Mouse (Mus musculus) urinary bladder, postnatal 36 days (tissue): ENCODE results near the gene Exosc2.

Source experiments
- DNase-seq, 2 experiments: peaks; one replicate each; pipeline ENCODE4 v3.0.0; 2022; ENCODE audit warnings: low spot score in 2 of 2, mixed read lengths in 1 of 2

Gene Exosc2

DNA sequence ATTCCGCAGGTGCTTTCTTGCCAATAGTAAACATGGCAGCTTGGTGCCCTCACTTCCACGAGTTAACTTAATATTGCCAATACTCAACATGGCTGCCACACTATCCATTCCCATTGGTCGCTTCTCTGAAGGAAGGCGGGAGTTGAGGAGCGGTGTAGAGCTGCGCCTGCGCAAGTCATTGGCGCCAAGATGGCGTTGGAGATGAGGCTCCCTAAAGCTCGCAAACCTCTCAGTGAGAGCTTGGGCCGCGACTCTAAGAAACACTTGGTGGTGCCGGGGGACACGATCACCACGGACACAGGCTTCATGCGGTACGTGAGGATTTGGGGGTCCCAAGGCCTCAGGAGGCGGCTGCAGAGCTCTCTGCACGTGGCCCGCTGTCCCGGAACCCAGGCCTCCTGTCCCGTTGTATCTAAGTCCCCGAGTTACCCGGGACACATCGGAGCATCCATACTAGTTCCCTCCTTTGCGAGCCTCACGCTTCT, at the start of gene Exosc2:
Exosc2 (plus strand) TSS at position 165 of the 485 bp plus-strand sequence.
- peak; percentile 84 to 90 for DNase-seq

DNA sequence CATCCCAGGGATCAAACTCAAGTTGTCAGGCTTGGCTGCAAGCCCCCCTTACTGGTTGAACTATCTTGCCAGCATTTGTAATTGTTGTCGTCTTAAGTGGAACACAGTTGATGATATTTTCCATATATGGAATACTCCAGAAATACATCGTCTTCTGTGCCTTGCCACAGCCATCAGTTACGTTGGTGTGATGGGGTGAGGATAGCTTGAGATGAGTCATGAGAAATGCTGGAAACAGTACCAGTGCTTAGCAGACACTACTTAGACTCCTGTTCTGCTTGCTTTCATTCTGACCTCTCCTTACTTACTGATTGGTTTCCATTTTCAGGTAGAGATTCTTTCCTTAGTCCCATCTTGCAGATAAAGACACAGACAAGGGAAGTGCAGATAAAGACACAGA, 37.0 kb upstream of the Exosc2 start:
- no peak for DNase-seq

DNA sequence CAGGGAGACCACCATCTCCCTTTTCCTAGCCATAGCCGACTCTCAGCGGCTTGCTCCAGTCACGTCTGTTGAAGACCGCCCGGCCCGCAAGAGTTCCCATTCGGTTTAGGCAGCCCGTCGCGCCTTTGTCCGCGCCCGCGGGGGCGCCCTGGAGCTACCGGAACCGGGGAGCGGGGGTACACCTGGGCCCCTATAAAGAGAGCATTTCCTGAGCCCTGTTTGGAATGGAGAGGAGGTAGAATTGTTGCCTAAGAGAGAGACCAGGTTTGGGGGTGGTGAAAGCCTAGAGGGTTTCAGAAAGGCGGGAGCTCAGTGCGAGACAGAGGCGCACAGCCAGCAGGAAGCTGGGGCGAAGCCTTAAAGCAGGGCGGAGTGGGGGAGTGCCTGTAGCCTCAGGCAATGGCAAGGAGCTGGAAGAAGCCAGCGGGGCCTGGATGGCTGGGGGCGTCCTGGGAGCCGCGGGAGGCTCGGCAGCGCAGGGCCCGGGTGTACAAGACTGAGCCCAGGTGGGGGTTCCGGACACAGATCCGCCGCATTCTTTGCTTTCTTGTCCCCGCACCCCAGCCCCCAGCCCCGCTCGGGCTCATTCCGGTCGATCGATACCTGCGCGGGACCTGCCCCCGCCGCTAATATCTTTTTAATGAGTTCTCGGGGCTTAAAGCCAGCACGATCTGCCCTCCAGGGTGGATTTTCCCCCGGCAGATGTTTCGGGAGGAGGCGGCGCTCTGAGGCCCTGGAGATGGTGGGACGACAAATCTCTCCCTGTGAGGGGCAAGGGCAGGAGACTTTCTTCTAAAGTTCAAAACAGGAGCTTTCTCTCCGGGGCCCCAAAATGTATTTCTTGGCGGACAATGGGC, 35.0 kb upstream of the Exosc2 start:
- no peak for DNase-seq

- no peak for DNase-seq
Measured at GRCm38 (mm10) chr2:31636138-31636741, 34.3 kb upstream of the Exosc2 start.

DNA sequence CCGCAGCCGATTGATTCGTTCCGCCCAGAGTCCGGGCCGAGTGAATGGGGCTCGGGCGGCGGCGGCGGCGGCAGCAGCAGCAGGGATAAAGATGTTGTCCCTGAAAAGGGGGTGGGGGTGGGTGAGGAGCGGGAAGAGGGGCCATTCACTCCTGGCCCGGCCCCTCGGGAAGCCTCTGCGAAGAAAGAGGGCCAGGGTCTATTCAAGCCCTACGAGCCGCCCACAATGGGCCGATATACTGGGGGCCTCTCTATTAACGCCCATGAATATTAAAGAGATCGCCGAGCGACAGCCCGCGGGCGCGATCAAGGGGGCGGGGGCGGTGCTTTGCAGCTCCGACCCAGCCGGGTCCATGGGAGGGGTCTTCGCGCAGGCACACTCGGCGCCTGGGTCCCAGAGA, 33.8 kb upstream of the Exosc2 start:
- no peak for DNase-seq

DNA sequence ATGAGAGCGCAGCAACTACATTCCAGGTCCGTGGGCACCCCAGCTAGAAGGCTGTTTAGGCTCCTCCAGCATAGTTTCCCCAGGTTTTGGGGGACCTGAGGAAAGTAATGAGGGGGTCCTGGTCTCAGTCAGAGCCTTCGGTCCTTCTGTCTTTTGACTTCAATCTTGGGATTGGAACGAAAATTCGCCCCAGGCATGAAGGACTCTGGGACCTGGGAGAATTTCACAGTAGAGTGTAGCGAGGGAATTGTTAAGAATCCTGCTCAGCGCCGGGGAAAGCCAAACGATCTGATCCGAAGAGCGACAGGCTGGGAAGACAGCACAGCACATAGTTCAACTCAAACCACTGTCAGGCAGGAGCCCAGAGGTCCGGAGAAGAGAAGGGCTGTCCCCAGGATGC, 33.2 kb upstream of the Exosc2 start:
- no peak for DNase-seq

DNA sequence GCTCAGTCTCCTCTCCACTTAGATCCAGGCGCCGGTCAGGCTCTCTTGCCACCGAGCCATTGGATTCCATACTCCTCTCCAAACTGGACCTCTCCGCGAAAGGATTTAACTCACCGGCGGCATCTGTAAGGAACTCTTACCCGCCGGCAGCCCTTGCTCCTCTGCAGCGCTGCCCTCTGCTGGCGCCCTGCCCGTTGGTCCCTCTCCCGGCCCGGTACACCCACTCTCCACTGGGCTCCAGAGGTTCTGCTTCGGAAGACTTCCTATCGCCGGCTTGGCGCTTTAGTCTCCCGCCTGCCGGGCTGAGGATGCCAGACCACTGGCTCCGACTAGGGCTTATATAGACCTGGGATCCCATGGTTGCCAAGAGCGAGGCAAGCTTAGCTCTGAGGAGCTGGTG, 32.7 kb upstream of the Exosc2 start:
- peak in 1 of 2 experiments; percentile 31 for DNase-seq

GRCm38 (mm10) chr2:31638581-31639465, 31.7 kb upstream of the Exosc2 start:
- no peak for DNase-seq

GRCm38 (mm10) chr2:31639466-31639760, 31.1 kb upstream of the Exosc2 start:
- DNase-seq = no peak

- no peak for DNase-seq
Measured at GRCm38 (mm10) chr2:31639901-31640608, 30.5 kb upstream of the Exosc2 start, which contains the start of gene Prdm12. Gene Prdm12 (plus strand): TSS chr2:31640037.

- no peak for DNase-seq
Measured at GRCm38 (mm10) chr2:31640609-31641507, 29.7 kb upstream of the Exosc2 start.

- DNase-seq = no peak
Measured at GRCm38 (mm10) chr2:31641508-31641830, 29.0 kb upstream of the Exosc2 start.

- DNase-seq = no peak
Measured at GRCm38 (mm10) chr2:31641929-31642328, 28.6 kb upstream of the Exosc2 start.

DNA sequence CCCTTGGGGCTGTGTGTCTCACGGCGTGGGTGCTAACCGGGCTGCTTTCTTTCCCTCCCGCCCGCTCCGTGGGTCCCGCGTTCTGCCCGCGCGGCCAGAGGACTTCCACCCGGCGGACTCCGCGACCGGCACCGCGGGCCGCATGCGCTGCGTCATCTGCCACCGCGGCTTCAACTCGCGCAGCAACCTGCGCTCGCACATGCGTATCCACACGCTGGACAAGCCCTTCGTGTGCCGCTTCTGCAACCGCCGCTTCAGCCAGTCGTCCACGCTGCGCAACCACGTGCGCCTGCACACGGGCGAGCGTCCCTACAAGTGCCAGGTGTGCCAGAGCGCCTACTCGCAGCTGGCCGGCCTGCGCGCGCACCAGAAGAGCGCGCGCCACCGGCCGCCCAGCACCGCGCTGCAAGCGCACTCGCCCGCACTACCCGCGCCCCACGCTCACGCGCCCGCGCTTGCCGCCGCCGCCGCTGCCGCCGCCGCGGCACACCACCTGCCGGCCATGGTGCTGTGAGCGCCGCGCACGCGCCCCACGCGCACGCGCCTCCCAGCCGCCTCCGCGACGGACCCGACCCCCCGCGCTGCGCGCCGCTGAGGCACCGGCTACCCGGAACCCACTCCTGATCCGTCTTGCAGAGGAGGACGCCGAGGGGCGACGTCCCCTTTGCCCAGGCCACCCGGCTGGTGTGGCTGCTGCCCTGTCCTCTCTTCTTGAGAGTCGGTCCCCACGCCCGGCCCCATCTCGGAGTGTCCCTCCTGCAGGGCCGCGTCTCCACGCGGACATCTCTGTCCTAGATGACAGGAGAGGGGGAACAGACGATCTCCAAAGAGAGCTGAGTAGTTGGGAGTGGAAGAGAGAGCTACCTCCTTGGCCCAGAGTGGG, 16.3 kb upstream of the Exosc2 start:
- DNase-seq = no peak

GRCm38 (mm10) chr2:31654854-31655559, 15.5 kb upstream of the Exosc2 start:
- peak in 1 of 2 experiments; percentile 37 for DNase-seq

- no peak for DNase-seq
Measured at GRCm38 (mm10) chr2:31656374-31656773, 14.1 kb upstream of the Exosc2 start.

- DNase-seq = no peak
Measured at GRCm38 (mm10) chr2:31662939-31663803, 7.3 kb upstream of the Exosc2 start.

DNA sequence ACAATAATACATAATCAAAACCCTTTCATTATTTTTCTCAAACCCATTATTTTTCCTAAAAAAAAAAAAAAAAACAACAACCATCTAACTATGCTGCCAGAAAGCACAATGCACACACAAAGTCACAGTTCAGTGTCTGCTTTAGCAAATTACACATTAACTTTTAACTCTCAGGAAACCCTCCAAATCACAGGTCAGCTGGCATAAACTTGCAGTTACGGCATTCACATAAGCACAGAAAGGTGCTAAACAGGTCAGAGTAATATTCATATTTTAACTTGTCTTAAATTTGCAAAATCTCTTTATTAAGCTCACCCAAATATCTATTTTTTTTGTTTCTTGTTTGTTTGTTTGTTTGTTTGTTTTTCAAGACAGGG, 6.7 kb upstream of the Exosc2 start:
- DNase-seq = no peak
